Mouse (Mus musculus) c-Kit-positive CD71-positive TER-119-negative erythroid progenitor cells, embryonic 14.5 days (primary cell): Measurements from ENCODE around the gene Gm3376.
"Not testable (repeated sequence)": the region's sequence is repeated elsewhere in the genome, so short reads cannot be mapped to it uniquely, and the experiment has no call there.

Source experiments
- DNase-seq: peaks from one replicate; pipeline ENCODE4 v3.0.0-alpha.2; 2013; ENCODE audit warnings: low read depth

Gm3376 gene

DNA sequence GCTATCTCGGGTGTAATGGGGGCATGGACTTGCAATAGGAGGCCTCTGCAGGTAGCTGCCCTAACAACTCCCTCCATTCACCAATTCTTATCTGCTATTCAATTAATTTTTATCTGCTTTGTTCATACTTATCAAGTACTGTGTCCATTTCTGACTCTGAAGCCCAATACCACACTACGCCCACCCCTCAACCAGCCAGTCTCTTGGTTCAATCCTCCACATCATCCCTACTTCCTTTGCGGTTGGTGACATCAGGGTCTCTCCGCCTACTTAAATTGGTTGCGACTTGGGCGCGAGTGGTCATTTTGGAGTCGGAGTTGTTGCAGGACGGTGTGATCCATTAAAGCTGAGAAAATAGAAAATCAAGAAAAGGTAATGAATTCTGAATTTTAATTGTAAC lies at the start of gene Gm3376:
TSS of gene Gm3376 (plus strand) at position 301 of the 400 bp plus-strand sequence.
- not testable (repeated sequence) for DNase-seq
